Mouse (Mus musculus) liver, postnatal 0 days (tissue): Measurements from ENCODE around the gene Thsd4. TPM values are rescaled to one million over a fixed set of nuclear protein-coding genes. Genes with fewer than 3 reads are reported as not detected.

Experiments
- ATAC-seq: fragments of 200-750 bp; cut with Nextera tagmentation; 2 replicates; pipeline ENCODE4 v1.8.0; 2017; ENCODE audit warnings: mild to moderate bottlenecking, moderate library complexity
- DNase-seq: peaks from one replicate; pipeline ENCODE4 v3.0.0-alpha.2; 2016
- H3K27ac ChIP-seq: fragments of 300-500 bp; sonication (generic); 2 replicates; pipeline ENCODE4 v1.5.1; 2014; ENCODE audit warnings: antibody characterized with exemption, moderate library complexity, mild to moderate bottlenecking, low read depth
- H3K27me3 ChIP-seq: fragments of 300-500 bp; sonication (generic); 2 replicates; pipeline ENCODE4 v1.6.1; 2014; ENCODE audit warnings: low read length, control low read depth, mixed read lengths; ENCODE audit not compliant: insufficient read depth
- H3K36me3 ChIP-seq: fragments of 300-500 bp; sonication (generic); replicated peaks from 2 replicates; pipeline ENCODE4 v1.6.1; 2014; ENCODE audit warnings: mild to moderate bottlenecking, control low read depth, low read length, moderate library complexity, mixed read lengths; ENCODE audit not compliant: insufficient read depth
- H3K4me1 ChIP-seq: fragments of 300-500 bp; sonication (generic); 2 replicates; pipeline ENCODE4 v1.6.1; 2014; ENCODE audit warnings: antibody characterized with exemption, mild to moderate bottlenecking, control low read depth; ENCODE audit not compliant: insufficient read depth
- H3K4me2 ChIP-seq: fragments of 300-500 bp; sonication (generic); 2 replicates; pipeline ENCODE4 v1.6.1; 2014; ENCODE audit warnings: low read depth, mild to moderate bottlenecking, low read length, moderate library complexity, mixed read lengths
- H3K4me3 ChIP-seq: fragments of 300-500 bp; sonication (generic); 2 replicates; pipeline ENCODE4 v1.5.1; 2014; ENCODE audit warnings: low read depth, low read length
- H3K9ac ChIP-seq: fragments of 300-500 bp; sonication (generic); replicated peaks from 2 replicates; pipeline ENCODE4 v1.6.1; 2014; ENCODE audit warnings: mild to moderate bottlenecking, moderate library complexity
- H3K9me3 ChIP-seq: fragments of 300-500 bp; sonication (generic); 2 replicates; pipeline ENCODE4 v1.6.1; 2016; ENCODE audit warnings: mild to moderate bottlenecking, control low read depth, low read length, mixed read lengths
- CTCF ChIP-seq: sonication (generic); IDR thresholded peaks from 2 replicates; pipeline ENCODE4 v1.5.1; 2016; ENCODE audit warnings: antibody characterized with exemption, low read depth
- EP300 ChIP-seq: IDR thresholded peaks from 2 replicates; pipeline ENCODE4 v1.6.1; 2016; ENCODE audit warnings: antibody characterized with exemption, low read depth, mild to moderate bottlenecking
- WGBS: fragments of 180-500 bp; shearing (Covaris S2); extraction: QIAGEN DNeasy Blood & Tissue Kit; methylation state at CpG from one replicate; pipeline ENCODE4 v1.1.7; 2014; ENCODE audit not compliant: insufficient replicate concordance; 5-methylcytosine and 5-hydroxymethylcytosine counted together
- polyA plus RNA-seq: library from polyadenylated mRNA; unstranded; fragments of >200 nt; fragmentation: Nextera tagmentation; extraction: Ambion mirVana; gene quantifications from 2 replicates; pipeline ENCODE4 v1.2.1, GENCODE M21; 2015

Thsd4 gene
- polyA plus RNA-seq, 1 experiment from 2014 or later, result 0.70 TPM

- Histone ChIP-seq H3K36me3 (no peaks in the 10 kb centered on the region), H3K4me1 (no peaks in the 10 kb centered on the region), H3K9me3 (no peaks in the 10 kb centered on the region), H3K4me3 (no peak overlapping the region), H3K27me3 (peaks cover 11% of the 10 kb centered on the region; the same call in 1 of the 2 replicates), H3K9ac (no peak overlapping the region), H3K27ac (no peak overlapping the region), H3K4me2 (no peak overlapping the region)
- ATAC-seq (no peak), DNase-seq (no peak)
- 67% methylated on average over 3 of the region's 3 CpGs for WGBS
- no peak for TF ChIP-seq EP300
- TF ChIP-seq CTCF, result no peak
These were observed 566.6 kb downstream of the Thsd4 start for GRCm38 (mm10) chr9:59955199-59955598.

GRCm38 (mm10) chr9:59953556-59953955, 568.3 kb downstream of the Thsd4 start:
- Histone ChIP-seq H3K9me3 (no peaks in the 10 kb centered on the region), H3K4me3 (no peak overlapping the region), H3K27ac (no peak overlapping the region), H3K36me3 (no peaks in the 10 kb centered on the region), H3K4me2 (no peak overlapping the region), H3K27me3 (peaks cover 23% of the 10 kb centered on the region), H3K9ac (no peak overlapping the region), H3K4me1 (no peaks in the 10 kb centered on the region)
- ATAC-seq, result no peak
- no peak for DNase-seq
- TF ChIP-seq EP300 (no peak), CTCF (no peak)
- WGBS, result 70% methylated on average over 7 of the region's 7 CpGs

GRCm38 (mm10) chr9:59952515-59953070, 569.3 kb downstream of the Thsd4 start:
- no peak overlapping the region for H3K4me3 ChIP-seq
- TF ChIP-seq EP300 (no peak), CTCF (no peak)
- WGBS, result 46% methylated on average over 8 of the region's 8 CpGs
- no peaks in the 10 kb centered on the region for H3K36me3 ChIP-seq
- H3K4me1 ChIP-seq, result no peaks in the 10 kb centered on the region
- no peak overlapping the region for H3K27ac ChIP-seq
- H3K27me3 ChIP-seq, result peaks cover 27% of the 10 kb centered on the region
- ATAC-seq (no peak; the same call in 1 of the 2 replicates), DNase-seq (no peak)
- no peak overlapping the region for H3K9ac ChIP-seq
- no peak overlapping the region for H3K4me2 ChIP-seq
- no peaks in the 10 kb centered on the region for H3K9me3 ChIP-seq

GRCm38 (mm10) chr9:59951943-59952342, 569.9 kb downstream of the Thsd4 start:
- Histone ChIP-seq H3K27me3 (peaks cover 32% of the 10 kb centered on the region), H3K4me2 (no peak overlapping the region), H3K27ac (no peak overlapping the region), H3K9me3 (no peaks in the 10 kb centered on the region), H3K9ac (no peak overlapping the region), H3K4me3 (no peak overlapping the region), H3K36me3 (no peaks in the 10 kb centered on the region), H3K4me1 (no peaks in the 10 kb centered on the region)
- 70% methylated on average over 4 of the region's 4 CpGs for WGBS
- DNase-seq (no peak), ATAC-seq (no peak)
- TF ChIP-seq CTCF (no peak), EP300 (no peak)

GRCm38 (mm10) chr9:59951001-59951750, 570.7 kb downstream of the Thsd4 start:
- DNase-seq (no peak), ATAC-seq (no peak)
- no peak overlapping the region for H3K4me3 ChIP-seq
- WGBS, result 89% methylated on average over 9 of the region's 9 CpGs
- H3K4me1 ChIP-seq, result no peaks in the 10 kb centered on the region
- no peaks in the 10 kb centered on the region for H3K9me3 ChIP-seq
- H3K27me3 ChIP-seq, result peaks cover 38% of the 10 kb centered on the region
- TF ChIP-seq CTCF, result no peak
- no peak for TF ChIP-seq EP300
- H3K9ac ChIP-seq, result no peak overlapping the region
- no peak overlapping the region for H3K4me2 ChIP-seq
- no peaks in the 10 kb centered on the region for H3K36me3 ChIP-seq
- H3K27ac ChIP-seq, result no peak overlapping the region

DNA sequence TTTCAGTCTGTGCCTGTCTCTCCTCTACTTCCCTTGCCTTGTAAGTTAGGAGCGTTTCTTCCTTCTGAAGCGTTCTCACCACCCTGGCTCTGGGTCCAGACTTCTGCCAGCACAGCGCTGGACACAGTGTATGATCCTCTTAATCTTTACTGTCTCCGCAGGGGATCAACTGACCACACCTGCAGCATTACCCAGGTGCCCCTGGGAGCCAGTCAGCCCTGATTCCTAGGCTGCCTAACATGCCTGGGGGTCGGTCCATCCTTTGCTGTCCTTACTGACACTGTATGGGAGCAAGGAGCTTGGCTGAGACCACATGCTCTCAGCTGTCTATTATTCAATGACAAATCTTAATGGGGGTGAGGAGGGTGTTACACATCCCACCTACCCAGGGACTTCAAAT, 571.9 kb downstream of the Thsd4 start:
- TF ChIP-seq CTCF, result no peak
- no peak for TF ChIP-seq EP300
- Histone ChIP-seq H3K9ac (no peak overlapping the region), H3K4me2 (no peak overlapping the region), H3K36me3 (no peaks in the 10 kb centered on the region), H3K27me3 (peaks cover 47% of the 10 kb centered on the region), H3K4me1 (no peaks in the 10 kb centered on the region), H3K4me3 (no peak overlapping the region), H3K9me3 (no peaks in the 10 kb centered on the region), H3K27ac (no peak overlapping the region)
- no peak for ATAC-seq
- DNase-seq, result no peak
- 67% methylated on average over 5 of the region's 5 CpGs for WGBS
